Mouse (Mus musculus): ENCODE data around the gene Nufip2. TPM values are rescaled to one million over a fixed set of nuclear protein-coding genes. Genes with fewer than 3 reads are reported as not detected.

Nufip2 gene
- polyA plus RNA-seq, 2 experiments: 1.9 to 7.6 TPM

DNA sequence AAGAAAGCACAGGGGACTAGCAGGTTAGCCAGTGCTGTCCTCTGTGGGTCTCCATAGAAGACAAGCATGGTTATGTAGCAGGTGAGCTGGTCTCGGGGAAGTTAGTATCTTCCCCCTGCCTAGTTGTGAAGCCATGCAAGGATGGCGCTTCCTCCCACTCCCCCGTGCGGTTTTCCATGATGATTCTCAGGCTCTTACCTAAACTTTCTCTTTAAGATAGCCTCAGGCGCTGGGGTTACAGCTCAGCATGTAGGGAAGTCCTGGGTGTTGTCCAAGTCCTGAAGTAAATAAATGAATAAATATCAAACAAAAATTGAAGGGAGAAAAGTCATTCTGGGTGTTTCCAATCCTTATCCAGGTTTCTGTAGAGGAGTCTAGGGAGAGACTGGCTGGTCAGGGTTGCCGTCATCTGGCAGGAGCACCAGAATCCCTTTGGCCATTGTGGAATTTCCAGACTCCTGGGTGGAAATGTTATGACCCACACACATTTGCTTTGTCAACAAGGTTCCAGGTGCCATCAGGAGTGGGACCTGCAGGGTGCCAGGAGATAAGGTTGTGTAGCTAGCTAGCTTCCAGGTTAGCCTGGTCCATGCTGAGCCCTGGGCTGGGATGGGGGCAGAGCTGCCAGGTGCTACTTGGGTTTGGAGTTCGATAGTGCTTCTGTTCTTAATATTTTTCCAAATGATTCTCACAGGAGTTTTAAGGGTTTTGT is 96.3 kb downstream of the Nufip2 start:
- WGBS (ENCODE audit: insufficient replicate concordance): 76% methylated on average over 7 of the region's 7 CpGs
- Histone ChIP-seq H3K4me2 (ENCODE audit: low read depth) (no peak overlapping the region), H3K36me3 (replicated peaks; ENCODE audit: control insufficient read depth, insufficient read depth, low read depth) (peaks cover 21% of the 10 kb centered on the region), H3K4me1 (replicated peaks; ENCODE audit: control insufficient read depth in 2 of 2, insufficient read depth in 2 of 2, low read length in 1 of 2) (peaks cover 50 to 64% of the 10 kb centered on the region in 2 experiments), H3K4me3 (ENCODE audit: insufficient read depth in 1 of 2, low read depth in 2 of 2, low read length in 2 of 2) (no peak overlapping the region), H3K27me3 (ENCODE audit: control insufficient read depth, insufficient read depth, low read length) (no peaks in the 10 kb centered on the region), H3K9ac (replicated peaks) (no peak overlapping the region), H3K9me3 (ENCODE audit: control insufficient read depth, low read length) (no peaks in the 10 kb centered on the region), H3K27ac (peak overlapping the region; percentile 24)
- TF ChIP-seq EP300 (IDR thresholded peaks at IDR 0.05; ENCODE audit: low read depth) (no peak), CTCF (IDR thresholded peaks at IDR 0.05; ENCODE audit: low read depth) (no peak)
- DNase-seq (ENCODE audit: low read depth in 3 of 3, low spot score in 3 of 3) (no peak), ATAC-seq (ENCODE audit: insufficient read depth) (no peak)

- WGBS (ENCODE audit: insufficient replicate concordance): 47% methylated on average over 10 of the region's 10 CpGs
- Histone ChIP-seq H3K36me3 (replicated peaks; ENCODE audit: control insufficient read depth, insufficient read depth, low read depth) (peaks cover 11% of the 10 kb centered on the region), H3K4me3 (ENCODE audit: insufficient read depth in 1 of 2, low read depth in 2 of 2, low read length in 2 of 2) (peak overlapping the region; percentile 45 to 55; a peak in 3 of 4 replicates), H3K4me1 (replicated peaks; ENCODE audit: control insufficient read depth in 2 of 2, insufficient read depth in 2 of 2, low read length in 1 of 2) (peaks cover 53 to 73% of the 10 kb centered on the region in 2 experiments), H3K4me2 (ENCODE audit: low read depth) (peak overlapping the region; percentile 74), H3K9ac (replicated peaks) (peak overlapping the region; percentile 78), H3K9me3 (ENCODE audit: control insufficient read depth, low read length) (no peaks in the 10 kb centered on the region), H3K27me3 (ENCODE audit: control insufficient read depth, insufficient read depth, low read length) (no peaks in the 10 kb centered on the region), H3K27ac (peak overlapping the region; percentile 94)
- DNase-seq (ENCODE audit: low read depth in 3 of 3, low spot score in 3 of 3): no peak
- 0 out of 2 replicates have a peak, but pooled peaks have one; percentile 3 for ATAC-seq (ENCODE audit: insufficient read depth)
- TF ChIP-seq CTCF (IDR thresholded peaks at IDR 0.05; ENCODE audit: low read depth) (no peak), EP300 (IDR thresholded peaks at IDR 0.05; ENCODE audit: low read depth) (no peak)
Measured at GRCm38 (mm10) chr11:77783211-77783746, 97.3 kb downstream of the Nufip2 start.

- DNase-seq (ENCODE audit: low read depth in 3 of 3, low spot score in 3 of 3) (no peak), ATAC-seq (ENCODE audit: insufficient read depth) (peak; percentile 62)
- Histone ChIP-seq H3K27me3 (ENCODE audit: control insufficient read depth, insufficient read depth, low read length) (no peaks in the 10 kb centered on the region), H3K4me3 (ENCODE audit: insufficient read depth in 1 of 2, low read depth in 2 of 2, low read length in 2 of 2) (peak overlapping the region; percentile 45 to 55), H3K9ac (replicated peaks) (peak overlapping the region; percentile 78), H3K36me3 (replicated peaks; ENCODE audit: control insufficient read depth, insufficient read depth, low read depth) (peaks cover 7% of the 10 kb centered on the region), H3K4me1 (replicated peaks; ENCODE audit: control insufficient read depth in 2 of 2, insufficient read depth in 2 of 2, low read length in 1 of 2) (peaks cover 53 to 75% of the 10 kb centered on the region in 2 experiments), H3K9me3 (ENCODE audit: control insufficient read depth, low read length) (no peaks in the 10 kb centered on the region), H3K4me2 (ENCODE audit: low read depth) (peak overlapping the region; percentile 74), H3K27ac (peak overlapping the region; percentile 94)
- 9% methylated on average over 18 of the region's 18 CpGs for WGBS (ENCODE audit: insufficient replicate concordance)
- TF ChIP-seq EP300 (IDR thresholded peaks at IDR 0.05; ENCODE audit: low read depth) (0 out of 2 replicates have a peak, but pooled peaks have one; percentile 15), CTCF (IDR thresholded peaks at IDR 0.05; ENCODE audit: low read depth) (peak; percentile 73)
Measured at GRCm38 (mm10) chr11:77783747-77784646, 98.0 kb downstream of the Nufip2 start.

GRCm38 (mm10) chr11:77784894-77785293 is 98.9 kb downstream of the Nufip2 start:
- DNase-seq (ENCODE audit: low read depth in 3 of 3, low spot score in 3 of 3) (peak in 2 of 3 experiments; percentile 69 to 72), ATAC-seq (ENCODE audit: insufficient read depth) (peak; percentile 78)
- Histone ChIP-seq H3K4me3 (ENCODE audit: insufficient read depth in 1 of 2, low read depth in 2 of 2, low read length in 2 of 2) (peak overlapping the region; percentile 45 to 55), H3K4me1 (replicated peaks; ENCODE audit: control insufficient read depth in 2 of 2, insufficient read depth in 2 of 2, low read length in 1 of 2) (peaks cover 53 to 74% of the 10 kb centered on the region in 2 experiments), H3K27me3 (ENCODE audit: control insufficient read depth, insufficient read depth, low read length) (no peaks in the 10 kb centered on the region), H3K9me3 (ENCODE audit: control insufficient read depth, low read length) (no peaks in the 10 kb centered on the region), H3K27ac (peak overlapping the region; percentile 94), H3K36me3 (replicated peaks; ENCODE audit: control insufficient read depth, insufficient read depth, low read depth) (peaks cover 2% of the 10 kb centered on the region), H3K9ac (replicated peaks) (peak overlapping the region; percentile 78), H3K4me2 (ENCODE audit: low read depth) (peak overlapping the region; percentile 74)
- TF ChIP-seq EP300 (IDR thresholded peaks at IDR 0.05; ENCODE audit: low read depth): peak; percentile 67
- no peak for TF ChIP-seq CTCF (IDR thresholded peaks at IDR 0.05; ENCODE audit: low read depth)
- WGBS (ENCODE audit: insufficient replicate concordance): 14% methylated on average over 9 of the region's 9 CpGs

Data from liver, embryonic 14.5 days (tissue).